Mouse (Mus musculus) lung, postnatal 10 days (tissue): ENCODE results near the gene Gk5.

ENCODE experiments used
- DNase-seq: peaks from one replicate; pipeline ENCODE4 v3.0.0; 2021

Gk5 gene

GRCm38 (mm10) chr9:96230271-96230670, 111.1 kb downstream of the Gk5 start:
- DNase-seq = no peak
